Mouse (Mus musculus) ES-Bruce4 (cell line): Measurements from ENCODE around the gene 4930596D02Rik. TPM values are rescaled to one million over a fixed set of nuclear protein-coding genes. Genes with fewer than 3 reads are reported as not detected.

ENCODE experiments used
- H3K27ac ChIP-seq: 2 replicates; pipeline ENCODE4 v1.5.1; 2012; ENCODE audit warnings: low read length, inconsistent platforms; ENCODE audit not compliant: insufficient read depth
- H3K27me3 ChIP-seq: 2 replicates; pipeline ENCODE4 v1.6.1; 2012; ENCODE audit warnings: mild to moderate bottlenecking, low read length, inconsistent platforms; ENCODE audit not compliant: control insufficient read depth, poor library complexity, insufficient read depth, severe bottlenecking
- H3K36me3 ChIP-seq: 2 replicates; pipeline ENCODE4 v1.6.1; 2012; ENCODE audit warnings: inconsistent platforms, mild to moderate bottlenecking, low read length, moderate library complexity; ENCODE audit not compliant: control insufficient read depth, poor library complexity, insufficient read depth, severe bottlenecking
- H3K4me1 ChIP-seq: one replicate; pipeline ENCODE4 v1.8.1; 2011; ENCODE audit warnings: low read length; ENCODE audit not compliant: control insufficient read depth, insufficient read depth
- H3K4me3 ChIP-seq: 2 replicates; pipeline ENCODE4 v1.5.1; 2011; ENCODE audit warnings: low read depth, mild to moderate bottlenecking, low read length
- H3K9ac ChIP-seq: 2 replicates; pipeline ENCODE4 v1.6.1; 2012; ENCODE audit warnings: low read depth, mild to moderate bottlenecking, inconsistent platforms; ENCODE audit not compliant: poor library complexity, severe bottlenecking
- H3K9me3 ChIP-seq: replicated peaks from 2 replicates; pipeline ENCODE4 v1.6.1; 2012; ENCODE audit warnings: mild to moderate bottlenecking, low read length, inconsistent platforms; ENCODE audit not compliant: control insufficient read depth, poor library complexity, insufficient read depth, severe bottlenecking
- CTCF ChIP-seq: IDR thresholded peaks from one replicate; pipeline ENCODE4 v1.8.1; 2011; ENCODE audit warnings: low read depth, low read length
- EP300 ChIP-seq: IDR thresholded peaks from 2 replicates; pipeline ENCODE4 v1.6.1; 2011; ENCODE audit warnings: low read depth, low read length; ENCODE audit not compliant: insufficient read depth
- POLR2A ChIP-seq: IDR thresholded peaks from one replicate; pipeline ENCODE4 v1.8.1; 2011; ENCODE audit warnings: low read length; ENCODE audit not compliant: insufficient read depth
- polyA plus RNA-seq: library from polyadenylated mRNA; stranded (reverse); fragments of >200 nt; gene quantifications from 2 replicates; pipeline ENCODE4 v1.2.4, GENCODE M21; 2011; ENCODE audit warnings: low read depth; ENCODE audit not compliant: missing spikeins, insufficient read depth, insufficient read length

4930596D02Rik gene
- polyA plus RNA-seq, 1 experiment: not detected

GRCm38 (mm10) chr14:35773306-35773705, 38.5 kb downstream of the 4930596D02Rik start:
- TF ChIP-seq CTCF (no peak), EP300 (no peak), POLR2A (no peak)
- H3K9me3 ChIP-seq: no peaks in the 10 kb centered on the region
- no peaks in the 10 kb centered on the region for H3K4me1 ChIP-seq
- H3K27ac ChIP-seq: no peak overlapping the region
- no peak overlapping the region for H3K9ac ChIP-seq
- no peaks in the 10 kb centered on the region for H3K27me3 ChIP-seq
- no peak overlapping the region for H3K4me3 ChIP-seq
- H3K36me3 ChIP-seq: no peaks in the 10 kb centered on the region
